ENCODE assay signal across 11 mouse cellular contexts in the genomic region with DNA sequence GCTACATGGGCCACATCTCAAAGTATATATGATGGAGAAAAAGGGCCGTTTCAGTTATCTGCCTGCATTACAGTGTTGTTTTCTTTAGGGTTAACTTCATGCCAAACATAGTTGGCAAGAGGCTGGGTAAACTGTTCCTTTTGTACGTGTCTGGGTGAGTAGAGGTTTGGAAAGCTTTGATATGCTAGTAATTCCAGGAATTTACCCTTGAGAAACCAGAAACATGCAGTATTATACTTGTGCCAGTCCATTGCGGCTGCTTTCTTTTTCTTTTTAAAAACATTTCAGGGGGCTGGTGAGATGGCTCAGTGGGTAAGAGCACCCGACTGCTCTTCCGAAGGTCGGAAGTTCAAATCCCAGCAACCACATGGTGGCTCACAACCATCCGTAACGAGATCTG. TPM values are rescaled to one million over a fixed set of nuclear protein-coding genes. Genes with fewer than 3 reads are reported as not detected.
DNase-seq lines count a peak whose midpoint lies in the region; ATAC-seq lines count a peak whose summit lies in the region.
"Had no signal": no experiment of that assay in that cellular context is flagged by ENCODE, and none has a peak within 500 bp of the region (broad histone marks: within the 10 kb centered on the region; RNA-seq: fewer than 3 reads in every experiment).

No protein-coding gene starts in this region.

- peaks cover 16% of the 10 kb centered on the region for H3K4me1 ChIP-seq in heart, embryonic 11.5 days (ENCODE audit: control insufficient read depth, insufficient read depth, low read length)
- H3K4me1 ChIP-seq in neural tube, embryonic 11.5 days (ENCODE audit: control insufficient read depth, insufficient read depth, low read length) = peaks cover 17% of the 10 kb centered on the region
- H3K4me1 ChIP-seq in limb, embryonic 15.5 days = peaks cover 30% of the 10 kb centered on the region

- DNase-seq in heart, postnatal 36 days = no peak
- DNase-seq in neural tube, embryonic 11.5 days (ENCODE audit: low spot score) = no peak
- no peak for DNase-seq in neural tube, embryonic 10.5 days (ENCODE audit: extremely low spot score, low spot score)
- no peak for DNase-seq in ovary, postnatal 10 days (ENCODE audit: low spot score)
- DNase-seq in cerebellum, adult 11-12 months = no peak
- DNase-seq: adrenal gland, adult 8-10 months; kidney, postnatal 14 days had no signal

- no peak overlapping the region for H3K9ac ChIP-seq in heart, embryonic 11.5 days (ENCODE audit: low read depth, low read length)
- H3K9ac ChIP-seq in neural tube, embryonic 11.5 days (ENCODE audit: low read length) = peak overlapping the region; percentile 91
- H3K9ac ChIP-seq in limb, embryonic 15.5 days = no peak overlapping the region

- no peak for ATAC-seq in heart, embryonic 11.5 days (replicated peaks; ENCODE audit: insufficient number of reproducible peaks, low FRiP score, low TSS enrichment)
- no peak for ATAC-seq in neural tube, embryonic 11.5 days (ENCODE audit: insufficient read depth, low FRiP score, low TSS enrichment)
- no peak for ATAC-seq in limb, embryonic 15.5 days (ENCODE audit: insufficient number of reproducible peaks, low FRiP score, low TSS enrichment, low read depth)
- ATAC-seq in megakaryocyte progenitor cell, adult 5-6 weeks (replicated peaks; ENCODE audit: poor library complexity) = no peak

- peak overlapping the region; percentile 62; the same call in 1 of the 2 replicates for H3K4me3 ChIP-seq in heart, embryonic 11.5 days (ENCODE audit: low read depth, low read length)
- peak overlapping the region; percentile 72 for H3K4me3 ChIP-seq in neural tube, embryonic 11.5 days (ENCODE audit: low read depth, low read length)
- H3K4me3 ChIP-seq in limb, embryonic 15.5 days = peak overlapping the region; percentile 60

- 56% methylated on average over 7 of the region's 8 CpGs for WGBS in heart, embryonic 11.5 days (ENCODE audit: insufficient replicate concordance)
- WGBS in neural tube, embryonic 11.5 days = 71% methylated on average over 6 of the region's 8 CpGs
- WGBS in limb, embryonic 15.5 days = 53% methylated on average over 8 of the region's 8 CpGs

- H3K27me3 ChIP-seq in heart, embryonic 11.5 days (ENCODE audit: control insufficient read depth, insufficient read depth, low read length) = peaks cover 29% of the 10 kb centered on the region
- peaks cover 19% of the 10 kb centered on the region for H3K27me3 ChIP-seq in neural tube, embryonic 11.5 days (ENCODE audit: control insufficient read depth, insufficient read depth, low read length)
- peaks cover 12% of the 10 kb centered on the region for H3K27me3 ChIP-seq in limb, embryonic 15.5 days

- intact Hi-C loops in heart, postnatal 36 days (cut with DNase I) = loop anchor here (2.0 kb wide), 1 partner anchor 54 kb away; the partner anchor contains the start of gene Zfp580

- H3K9me3 ChIP-seq in heart, embryonic 11.5 days (replicated peaks; ENCODE audit: control insufficient read depth, low read length) = 0 out of 2 replicates have a peak, but pooled peaks cover 3% of the 10 kb centered on the region
- no peaks in the 10 kb centered on the region; the same call in 1 of the 2 replicates for H3K9me3 ChIP-seq in neural tube, embryonic 11.5 days (ENCODE audit: control insufficient read depth, low read length)
- H3K9me3 ChIP-seq in limb, embryonic 15.5 days = no peaks in the 10 kb centered on the region

- peak overlapping the region; percentile 67 for H3K4me2 ChIP-seq in heart, embryonic 11.5 days
- peak overlapping the region; percentile 87 for H3K4me2 ChIP-seq in neural tube, embryonic 11.5 days (ENCODE audit: low read depth)
- H3K4me2 ChIP-seq in limb, embryonic 15.5 days = peak overlapping the region; percentile 81

- peaks cover 7% of the 10 kb centered on the region for H3K36me3 ChIP-seq in heart, embryonic 11.5 days (ENCODE audit: control insufficient read depth, insufficient read depth, low read length)
- peaks cover 7% of the 10 kb centered on the region for H3K36me3 ChIP-seq in neural tube, embryonic 11.5 days (ENCODE audit: control insufficient read depth, insufficient read depth, low read length)
- peaks cover 27% of the 10 kb centered on the region for H3K36me3 ChIP-seq in limb, embryonic 15.5 days

- H3K27ac ChIP-seq in heart, embryonic 11.5 days (ENCODE audit: low read depth, low read length) = peak overlapping the region; percentile 62
- no peak overlapping the region for H3K27ac ChIP-seq in neural tube, embryonic 11.5 days (ENCODE audit: low read depth, low read length)
- H3K27ac ChIP-seq in limb, embryonic 15.5 days = no peak overlapping the region

RNA-seq across cellular contexts. Expression of gene Zfp579, which starts 1.0 kb away (rescaled TPM):
- polyA plus RNA-seq in heart, embryonic 11.5 days (2014; fragmentation: Nextera tagmentation; extraction: Ambion mirVana) = 32.5 and 38.8 TPM in 2 replicates
- total RNA-seq in heart, postnatal 36 days (2021) = 10 to 100 TPM; 14.2 to 16.4 TPM
- 41.6 and 47.8 TPM in 2 replicates for polyA plus RNA-seq in neural tube, embryonic 11.5 days (2014; fragmentation: Nextera tagmentation; extraction: Ambion mirVana)
- polyA plus RNA-seq in limb, embryonic 15.5 days (2015; fragmentation: Nextera tagmentation; extraction: Ambion mirVana) = 25.4 and 29.1 TPM in 2 replicates
- 11.1 and 14.3 TPM in 2 replicates for total RNA-seq in megakaryocyte progenitor cell, adult 5-6 weeks (2015)
- 2.7 and 4.2 TPM in 2 replicates for total RNA-seq in megakaryocyte progenitor cell, adult 5-6 weeks (2017)

RNA-seq across cellular contexts. Expression of gene Zfp524, which starts 17.3 kb away (rescaled TPM):
- 10.2 and 11.0 TPM in 2 replicates for polyA plus RNA-seq in heart, embryonic 11.5 days (2014; fragmentation: Nextera tagmentation; extraction: Ambion mirVana)
- total RNA-seq in heart, postnatal 36 days (2021) = 10 to 100 TPM in 1 of 2 experiments, 1 to 10 TPM in 1; 9.7 to 10.4 TPM
- polyA plus RNA-seq in neural tube, embryonic 11.5 days (2014; fragmentation: Nextera tagmentation; extraction: Ambion mirVana) = 7.8 and 10.1 TPM in 2 replicates
- polyA plus RNA-seq in limb, embryonic 15.5 days (2015; fragmentation: Nextera tagmentation; extraction: Ambion mirVana) = 14.5 and 15.0 TPM in 2 replicates
- 11.0 and 13.0 TPM in 2 replicates for total RNA-seq in megakaryocyte progenitor cell, adult 5-6 weeks (2015)
- total RNA-seq in megakaryocyte progenitor cell, adult 5-6 weeks (2017) = 5.5 and 7.4 TPM in 2 replicates

RNA-seq across cellular contexts. Expression of gene Fiz1, which starts 17.6 kb away (rescaled TPM):
- 25.5 and 25.9 TPM in 2 replicates for polyA plus RNA-seq in heart, embryonic 11.5 days (2014; fragmentation: Nextera tagmentation; extraction: Ambion mirVana)
- 10 to 100 TPM; 17.0 to 21.6 TPM for total RNA-seq in heart, postnatal 36 days (2021)
- polyA plus RNA-seq in neural tube, embryonic 11.5 days (2014; fragmentation: Nextera tagmentation; extraction: Ambion mirVana) = 50.2 and 50.6 TPM in 2 replicates
- 37.7 and 38.6 TPM in 2 replicates for polyA plus RNA-seq in limb, embryonic 15.5 days (2015; fragmentation: Nextera tagmentation; extraction: Ambion mirVana)
- 35.6 and 39.2 TPM in 2 replicates for total RNA-seq in megakaryocyte progenitor cell, adult 5-6 weeks (2015)
- total RNA-seq in megakaryocyte progenitor cell, adult 5-6 weeks (2017) = 17.7 and 24.0 TPM in 2 replicates

RNA-seq across cellular contexts. Expression of gene Gm44973, which starts 18.4 kb away (rescaled TPM):
- 0.89 TPM in 1 of 2 replicates, not detected in the other for polyA plus RNA-seq in heart, embryonic 11.5 days (2014; fragmentation: Nextera tagmentation; extraction: Ambion mirVana)
- total RNA-seq in heart, postnatal 36 days (2021) = not detected
- polyA plus RNA-seq in neural tube, embryonic 11.5 days (2014; fragmentation: Nextera tagmentation; extraction: Ambion mirVana) = 0.36 and 1.1 TPM in 2 replicates
- 1.7 TPM in 1 of 2 replicates, not detected in the other for polyA plus RNA-seq in limb, embryonic 15.5 days (2015; fragmentation: Nextera tagmentation; extraction: Ambion mirVana)
- total RNA-seq in megakaryocyte progenitor cell, adult 5-6 weeks (2015) = 1.9 and 4.6 TPM in 2 replicates
- total RNA-seq in megakaryocyte progenitor cell, adult 5-6 weeks (2017) = not detected in 2 replicates
- polyA plus RNA-seq: C2C12 had no signal

RNA-seq across cellular contexts. Expression of gene Zfp865, which starts 23.2 kb away (rescaled TPM):
- 3.4 and 5.5 TPM in 2 replicates for polyA plus RNA-seq in heart, embryonic 11.5 days (2014; fragmentation: Nextera tagmentation; extraction: Ambion mirVana)
- total RNA-seq in heart, postnatal 36 days (2021) = 10 to 100 TPM; 14.1 to 14.9 TPM
- 5.5 and 5.6 TPM in 2 replicates for polyA plus RNA-seq in neural tube, embryonic 11.5 days (2014; fragmentation: Nextera tagmentation; extraction: Ambion mirVana)
- polyA plus RNA-seq in limb, embryonic 15.5 days (2015; fragmentation: Nextera tagmentation; extraction: Ambion mirVana) = 4.9 and 6.3 TPM in 2 replicates
- 13.2 and 14.5 TPM in 2 replicates for total RNA-seq in megakaryocyte progenitor cell, adult 5-6 weeks (2015)
- 12.4 and 14.4 TPM in 2 replicates for total RNA-seq in megakaryocyte progenitor cell, adult 5-6 weeks (2017)
